Mouse (Mus musculus): ENCODE measurements around the gene Msgn1.

Msgn1 gene

GRCm38 (mm10) chr12:11198026-11198425 is 10.7 kb downstream of the Msgn1 start:
- DNase-seq, result no peak

- no peak for DNase-seq
Measured at GRCm38 (mm10) chr12:11196830-11197229, 11.9 kb downstream of the Msgn1 start.

- peak; percentile 71 for DNase-seq
Measured at GRCm38 (mm10) chr12:11196142-11196597, 12.6 kb downstream of the Msgn1 start.

GRCm38 (mm10) chr12:11195031-11195430 is 13.7 kb downstream of the Msgn1 start:
- no peak for DNase-seq

- DNase-seq, result peak; percentile 92
Measured at GRCm38 (mm10) chr12:11178486-11179154, 30.2 kb downstream of the Msgn1 start.

- DNase-seq, result peak; percentile 27
Measured at GRCm38 (mm10) chr12:11177408-11178394, 31.1 kb downstream of the Msgn1 start.

- no peak for DNase-seq
Measured at GRCm38 (mm10) chr12:11158670-11159069, 50.1 kb downstream of the Msgn1 start.

Measured in embryo, embryonic 11 days (tissue).